Mouse (Mus musculus) erythroblast, embryonic 14.5 days (primary cell): ENCODE results near the gene Cadm1.

Source experiments
- GATA1 ChIP-seq: IDR thresholded peaks from 2 replicates; pipeline ENCODE4 v1.6.1; 2012; ENCODE audit warnings: low read length, inconsistent platforms, mixed read lengths
- TAL1 ChIP-seq: IDR thresholded peaks from 3 replicates; pipeline ENCODE4 v1.6.1; 2012; ENCODE audit warnings: low read length, inconsistent platforms, mixed read lengths

GRCm38 (mm10) chr9:47548916-47549315 is 18.9 kb downstream of the Cadm1 start:
- TF ChIP-seq TAL1: no peak
- no peak for TF ChIP-seq GATA1
